Mouse (Mus musculus) mouse trophoblast stem cell (cell line): Measurements from ENCODE around the gene Ino80.
"Not testable (repeated sequence)": the region's sequence is repeated elsewhere in the genome, so short reads cannot be mapped to it uniquely, and the experiment has no call there.

ENCODE experiments used
- in situ Hi-C, 2 experiments: fragments of 300-500 bp; cut with MseI, MboI; formaldehyde crosslinking; loops; 2 replicates in 1 of 2; 3 replicates in 1 of 2; pipeline ENCODE4 v1.15.1; 2025

Ino80 gene

GRCm38 (mm10) chr2:119477571-119478396, at the start of gene Ino80:
Ino80 (minus strand) TSS chr2:119477687.
- in situ Hi-C loops: no loop called here

GRCm38 (mm10) chr2:119525422-119525821, 47.9 kb upstream of the Ino80 start:
- in situ Hi-C loops: no loop called here

- in situ Hi-C loops: no loop called here
Observed at GRCm38 (mm10) chr2:119523836-119524235, 46.3 kb upstream of the Ino80 start.

GRCm38 (mm10) chr2:119520550-119520949, 43.1 kb upstream of the Ino80 start:
- in situ Hi-C loops: no loop called here

- in situ Hi-C loops: no loop called here
Observed at GRCm38 (mm10) chr2:119516811-119517210, 39.3 kb upstream of the Ino80 start.

- in situ Hi-C loops: no loop called here
Observed at GRCm38 (mm10) chr2:119514026-119514522, 36.6 kb upstream of the Ino80 start.

GRCm38 (mm10) chr2:119512292-119512691, 34.8 kb upstream of the Ino80 start:
- in situ Hi-C loops: no loop called here

- in situ Hi-C loops: no loop called here
Observed at GRCm38 (mm10) chr2:119510856-119511255, 33.4 kb upstream of the Ino80 start.

- in situ Hi-C loops: not testable (repeated sequence)
Observed at GRCm38 (mm10) chr2:119508518-119508917, 31.0 kb upstream of the Ino80 start.

GRCm38 (mm10) chr2:119507108-119507507, 29.6 kb upstream of the Ino80 start:
- in situ Hi-C loops: no loop called here

- in situ Hi-C loops: no loop called here
Observed at GRCm38 (mm10) chr2:119500965-119501652, 23.6 kb upstream of the Ino80 start.

- in situ Hi-C loops: no loop called here
Observed at GRCm38 (mm10) chr2:119498859-119499258, 21.4 kb upstream of the Ino80 start.

GRCm38 (mm10) chr2:119496082-119496481, 18.6 kb upstream of the Ino80 start:
- in situ Hi-C loops: no loop called here

GRCm38 (mm10) chr2:119491953-119492352, 14.5 kb upstream of the Ino80 start:
- in situ Hi-C loops: no loop called here

- in situ Hi-C loops: no loop called here
Observed at GRCm38 (mm10) chr2:119486488-119486887, 9.0 kb upstream of the Ino80 start.

GRCm38 (mm10) chr2:119482307-119482706, 4.8 kb upstream of the Ino80 start:
- in situ Hi-C loops: no loop called here

GRCm38 (mm10) chr2:119478397-119478749, 886 bp upstream of the Ino80 start:
- in situ Hi-C loops: no loop called here

- in situ Hi-C loops: no loop called here
Observed at GRCm38 (mm10) chr2:119476621-119477391, 681 bp downstream of the Ino80 start.

GRCm38 (mm10) chr2:119476166-119476565, 1.3 kb downstream of the Ino80 start:
- in situ Hi-C loops: no loop called here

GRCm38 (mm10) chr2:119463945-119464344, 13.5 kb downstream of the Ino80 start:
- in situ Hi-C loops: no loop called here

GRCm38 (mm10) chr2:119463114-119463775, 14.2 kb downstream of the Ino80 start:
- in situ Hi-C loops: no loop called here

- in situ Hi-C loops: no loop called here
Observed at GRCm38 (mm10) chr2:119461028-119461427, 16.5 kb downstream of the Ino80 start.
